Mouse (Mus musculus): ENCODE data around the gene Gm10477. TPM values are rescaled to one million over a fixed set of nuclear protein-coding genes. Genes with fewer than 3 reads are reported as not detected.
"Not testable (repeated sequence)": the region's sequence is repeated elsewhere in the genome, so short reads cannot be mapped to it uniquely, and the experiment has no call there.

Gm10477 gene
- total RNA-seq (2014; rRNA removed), result not detected in 2 replicates
- not detected in 2 replicates for polyA plus RNA-seq (2015; fragmentation: Nextera tagmentation; extraction: Ambion mirVana)

DNA sequence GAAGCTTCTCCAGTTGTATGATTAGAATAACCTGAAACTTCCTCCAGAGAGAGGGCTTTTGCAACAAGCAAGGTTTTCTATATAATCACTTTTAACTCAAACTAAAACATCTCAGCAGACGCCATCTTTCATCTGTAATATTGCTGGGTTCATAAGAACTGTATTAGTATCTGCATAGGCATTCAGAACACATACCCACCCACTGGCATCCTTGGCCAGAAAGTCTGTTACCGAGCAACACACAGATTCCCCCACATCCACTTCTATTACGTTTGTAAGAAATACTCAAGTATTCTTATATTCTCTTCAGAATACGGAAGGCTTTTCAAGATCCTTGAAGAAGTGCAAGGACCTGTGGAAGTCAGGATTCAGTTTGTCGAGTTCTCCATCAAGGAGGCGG, at the start of gene Gm10477:
Gene Gm10477, plus strand, starts transcription at position 301 of the 400 bp plus-strand sequence.
- H3K9ac ChIP-seq; H3K27me3 ChIP-seq (ENCODE audit: insufficient read depth, low read length); H3K9me3 ChIP-seq (ENCODE audit: low read length); H3K4me3 ChIP-seq (ENCODE audit: low read depth, low read length); H3K27ac ChIP-seq (ENCODE audit: low read depth, low read length); ATAC-seq; DNase-seq; H3K4me1 ChIP-seq (ENCODE audit: insufficient read depth); H3K4me2 ChIP-seq (ENCODE audit: low read depth); H3K36me3 ChIP-seq (ENCODE audit: insufficient read depth): not testable (repeated sequence)
- WGBS, result 80% methylated on average over 6 of the region's 6 CpGs

GRCm38 (mm10) chrX:56477553-56477952, 47.0 kb upstream of the Gm10477 start:
- WGBS, result 83% methylated on average over 3 of the region's 3 CpGs
- H3K27me3 ChIP-seq (ENCODE audit: insufficient read depth, low read length), result no peaks in the 10 kb centered on the region
- H3K36me3 ChIP-seq (ENCODE audit: insufficient read depth), result no peaks in the 10 kb centered on the region
- H3K27ac ChIP-seq (ENCODE audit: low read depth, low read length), result no peak overlapping the region
- ATAC-seq, result no peak
- DNase-seq, result no peak
- H3K4me1 ChIP-seq (ENCODE audit: insufficient read depth), result no peaks in the 10 kb centered on the region
- no peak overlapping the region for H3K9ac ChIP-seq
- no peak overlapping the region for H3K4me3 ChIP-seq (ENCODE audit: low read depth, low read length)
- no peaks in the 10 kb centered on the region for H3K9me3 ChIP-seq (ENCODE audit: low read length)
- TF ChIP-seq CTCF (IDR thresholded peaks at IDR 0.05; ENCODE audit: low read depth), result no peak
- H3K4me2 ChIP-seq (ENCODE audit: low read depth), result no peak overlapping the region

- H3K27me3 ChIP-seq (ENCODE audit: insufficient read depth, low read length), result no peaks in the 10 kb centered on the region
- no peak for TF ChIP-seq CTCF (IDR thresholded peaks at IDR 0.05; ENCODE audit: low read depth)
- ATAC-seq, result no peak
- H3K4me3 ChIP-seq (ENCODE audit: low read depth, low read length), result no peak overlapping the region
- H3K4me1 ChIP-seq (ENCODE audit: insufficient read depth), result no peaks in the 10 kb centered on the region
- H3K4me2 ChIP-seq (ENCODE audit: low read depth), result no peak overlapping the region
- H3K27ac ChIP-seq (ENCODE audit: low read depth, low read length), result no peak overlapping the region
- no peaks in the 10 kb centered on the region for H3K9me3 ChIP-seq (ENCODE audit: low read length)
- no peak overlapping the region for H3K9ac ChIP-seq
- no peak for DNase-seq
- H3K36me3 ChIP-seq (ENCODE audit: insufficient read depth), result no peaks in the 10 kb centered on the region
- 56% methylated on average over 3 of the region's 3 CpGs for WGBS
Observed at GRCm38 (mm10) chrX:56481906-56482305, 42.6 kb upstream of the Gm10477 start.

- H3K27me3 ChIP-seq (ENCODE audit: insufficient read depth, low read length), result no peaks in the 10 kb centered on the region
- H3K27ac ChIP-seq (ENCODE audit: low read depth, low read length), result no peak overlapping the region
- no peaks in the 10 kb centered on the region for H3K9me3 ChIP-seq (ENCODE audit: low read length)
- H3K36me3 ChIP-seq (ENCODE audit: insufficient read depth), result no peaks in the 10 kb centered on the region
- 19% methylated on average over 1 of the region's 1 CpGs for WGBS
- ATAC-seq (peak; percentile 54; the same call in 1 of the 2 replicates), DNase-seq (peak; percentile 81)
- peak; percentile 78 for TF ChIP-seq CTCF (IDR thresholded peaks at IDR 0.05; ENCODE audit: low read depth)
- H3K4me2 ChIP-seq (ENCODE audit: low read depth), result no peak overlapping the region
- no peak overlapping the region for H3K4me3 ChIP-seq (ENCODE audit: low read depth, low read length)
- H3K4me1 ChIP-seq (ENCODE audit: insufficient read depth), result no peaks in the 10 kb centered on the region
- no peak overlapping the region for H3K9ac ChIP-seq
Observed at GRCm38 (mm10) chrX:56489758-56490157, 34.8 kb upstream of the Gm10477 start.

- WGBS, result 80% methylated on average over 7 of the region's 7 CpGs
- Histone ChIP-seq H3K4me2 (ENCODE audit: low read depth) (no peak overlapping the region), H3K36me3 (ENCODE audit: insufficient read depth) (0 out of 2 replicates have a peak, but pooled peaks cover 1% of the 10 kb centered on the region), H3K27me3 (ENCODE audit: insufficient read depth, low read length) (no peaks in the 10 kb centered on the region), H3K27ac (ENCODE audit: low read depth, low read length) (no peak overlapping the region), H3K9me3 (ENCODE audit: low read length) (no peaks in the 10 kb centered on the region), H3K9ac (no peak overlapping the region), H3K4me1 (ENCODE audit: insufficient read depth) (no peaks in the 10 kb centered on the region), H3K4me3 (ENCODE audit: low read depth, low read length) (no peak overlapping the region)
- no peak for TF ChIP-seq CTCF (IDR thresholded peaks at IDR 0.05; ENCODE audit: low read depth)
- ATAC-seq (no peak), DNase-seq (no peak)
Observed at GRCm38 (mm10) chrX:56497241-56497640, 27.3 kb upstream of the Gm10477 start.

GRCm38 (mm10) chrX:56531266-56531665, 6.7 kb downstream of the Gm10477 start:
- no peak overlapping the region for H3K27ac ChIP-seq (ENCODE audit: low read depth, low read length)
- no peaks in the 10 kb centered on the region for H3K9me3 ChIP-seq (ENCODE audit: low read length)
- DNase-seq (peak; percentile 59), ATAC-seq (peak; percentile 77)
- H3K4me3 ChIP-seq (ENCODE audit: low read depth, low read length), result no peak overlapping the region
- no peaks in the 10 kb centered on the region for H3K27me3 ChIP-seq (ENCODE audit: insufficient read depth, low read length)
- WGBS, result 22% methylated on average over 3 of the region's 3 CpGs
- no peaks in the 10 kb centered on the region for H3K36me3 ChIP-seq (ENCODE audit: insufficient read depth)
- no peak overlapping the region for H3K9ac ChIP-seq
- no peaks in the 10 kb centered on the region for H3K4me1 ChIP-seq (ENCODE audit: insufficient read depth)
- H3K4me2 ChIP-seq (ENCODE audit: low read depth), result no peak overlapping the region
- TF ChIP-seq CTCF (IDR thresholded peaks at IDR 0.05; ENCODE audit: low read depth), result peak; percentile 67

- 56% methylated on average over 4 of the region's 4 CpGs for WGBS
- peak; percentile 74 for TF ChIP-seq CTCF (IDR thresholded peaks at IDR 0.05; ENCODE audit: low read depth)
- no peak overlapping the region for H3K4me2 ChIP-seq (ENCODE audit: low read depth)
- DNase-seq (peak; percentile 61), ATAC-seq (peak; percentile 68; the same call in 1 of the 2 replicates)
- no peak overlapping the region for H3K27ac ChIP-seq (ENCODE audit: low read depth, low read length)
- H3K4me3 ChIP-seq (ENCODE audit: low read depth, low read length), result no peak overlapping the region
- H3K9me3 ChIP-seq (ENCODE audit: low read length), result no peaks in the 10 kb centered on the region
- no peaks in the 10 kb centered on the region for H3K36me3 ChIP-seq (ENCODE audit: insufficient read depth)
- no peaks in the 10 kb centered on the region for H3K27me3 ChIP-seq (ENCODE audit: insufficient read depth, low read length)
- no peaks in the 10 kb centered on the region for H3K4me1 ChIP-seq (ENCODE audit: insufficient read depth)
- H3K9ac ChIP-seq, result no peak overlapping the region
Observed at GRCm38 (mm10) chrX:56537162-56537561, 12.6 kb downstream of the Gm10477 start.
